Mouse (Mus musculus) left cerebral cortex, adult 8-10 months (tissue): Measurements from ENCODE around the gene Dcst1. TPM values are rescaled to one million over a fixed set of nuclear protein-coding genes. Genes with fewer than 3 reads are reported as not detected.

ENCODE experiments used
- DNase-seq, 2 experiments: peaks; one replicate each; pipeline ENCODE4 v3.0.0; 2022; ENCODE audit warnings: low spot score in 2 of 2
- total RNA-seq, 4 experiments: library from RNA; stranded (reverse); gene quantifications; 2 replicates each; pipeline ENCODE4 v1.2.4; 2022

Gene Dcst1
- total RNA-seq, 4 experiments from 2014 or later = 0.61 TPM; not detected in 3

DNA sequence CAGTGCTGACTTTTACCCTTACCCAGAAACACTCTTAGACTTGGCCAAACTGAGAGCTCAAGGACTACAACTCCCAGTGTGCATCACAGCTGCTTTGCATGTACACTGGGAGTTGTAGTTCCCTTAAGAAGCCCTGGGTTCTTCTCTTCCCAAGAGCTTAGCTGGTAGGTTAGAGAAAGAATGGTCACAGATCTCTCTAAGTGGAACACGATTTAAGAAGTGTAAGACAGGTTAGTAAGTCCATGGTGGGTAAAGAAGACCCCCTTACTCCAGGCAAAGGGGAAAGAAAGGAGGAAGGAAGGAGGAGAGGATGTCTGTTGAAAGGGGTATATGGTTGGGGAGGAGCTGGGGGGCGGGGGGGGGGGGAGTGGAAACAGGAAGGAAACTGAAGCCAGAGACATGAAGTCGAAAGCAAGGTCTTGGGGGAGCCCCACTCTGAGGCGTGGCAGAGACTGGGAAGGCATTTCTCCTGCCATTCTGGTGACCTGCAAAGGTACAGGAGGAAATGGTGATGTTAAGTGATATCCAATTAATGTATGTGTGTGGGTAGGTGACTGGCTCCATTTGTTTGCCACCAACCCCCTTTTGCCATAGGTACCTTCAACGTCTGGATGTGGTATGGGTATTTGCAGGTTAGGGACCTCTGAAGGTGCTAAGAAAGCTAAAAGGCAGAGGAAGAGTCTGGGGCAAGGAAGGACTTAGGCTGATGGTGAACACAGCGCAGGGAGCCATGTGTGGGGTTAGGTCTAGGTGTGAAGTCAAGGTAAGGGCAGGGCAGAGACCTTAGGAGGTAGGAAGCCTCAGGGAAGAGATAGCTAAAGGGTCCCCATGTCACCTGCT, 24.1 kb upstream of the Dcst1 start:
- no peak for DNase-seq

DNA sequence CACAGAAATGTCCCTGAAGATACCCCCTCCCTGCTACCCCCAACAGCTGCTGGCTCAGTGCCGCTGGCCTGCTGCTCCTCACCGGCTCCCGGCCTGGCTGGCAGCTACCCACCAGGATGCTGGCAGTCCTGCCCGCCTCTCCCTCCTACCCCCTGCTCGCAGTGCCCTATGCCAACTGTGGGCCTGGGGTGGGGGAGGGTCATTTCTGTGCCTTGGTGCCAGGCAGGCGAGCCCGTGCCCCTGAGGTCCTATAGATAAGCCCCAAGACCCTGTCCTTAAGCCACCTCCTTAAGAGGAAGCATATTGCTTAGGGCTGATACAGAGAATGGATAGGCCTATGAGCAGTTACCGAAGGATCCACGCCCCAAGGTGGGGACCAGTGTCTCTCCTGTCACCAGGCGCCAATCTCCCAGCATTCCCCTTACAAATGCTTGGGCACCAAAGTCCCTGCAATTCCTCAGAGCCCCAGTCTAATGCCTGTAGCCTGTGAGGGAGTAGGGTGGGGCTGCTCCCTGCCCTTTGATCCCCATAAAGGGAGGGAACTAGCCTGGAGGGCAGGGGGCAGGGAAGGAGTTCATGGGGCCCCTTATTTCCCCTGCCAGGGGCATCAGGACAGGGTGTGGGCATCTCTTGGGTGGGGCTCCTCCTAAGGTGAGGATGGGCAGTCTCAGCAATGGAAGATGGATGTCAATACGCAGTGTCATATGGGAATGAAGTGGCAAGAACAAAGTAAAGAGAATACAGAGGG, 23.3 kb upstream of the Dcst1 start:
- no peak for DNase-seq

DNA sequence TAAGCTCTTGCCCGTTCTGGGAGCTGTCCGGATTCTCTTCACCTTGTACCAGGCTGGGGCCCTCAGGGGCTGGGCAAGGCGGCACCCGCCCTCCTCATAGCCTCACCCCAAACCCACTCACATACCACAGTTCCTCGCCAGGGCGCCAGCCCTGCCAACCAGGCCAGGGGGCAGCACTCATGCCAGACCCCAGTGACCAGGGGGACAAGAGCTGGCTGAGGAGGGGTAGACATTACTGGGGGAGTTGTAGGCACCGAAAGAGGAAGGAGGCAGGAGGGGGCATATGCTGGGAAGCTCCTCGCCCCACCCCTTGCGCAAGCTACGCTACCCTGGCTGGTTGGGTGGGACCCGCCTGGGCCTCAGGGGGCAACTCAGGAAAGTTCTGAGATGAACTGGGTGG, 22.6 kb upstream of the Dcst1 start:
- DNase-seq = no peak

DNA sequence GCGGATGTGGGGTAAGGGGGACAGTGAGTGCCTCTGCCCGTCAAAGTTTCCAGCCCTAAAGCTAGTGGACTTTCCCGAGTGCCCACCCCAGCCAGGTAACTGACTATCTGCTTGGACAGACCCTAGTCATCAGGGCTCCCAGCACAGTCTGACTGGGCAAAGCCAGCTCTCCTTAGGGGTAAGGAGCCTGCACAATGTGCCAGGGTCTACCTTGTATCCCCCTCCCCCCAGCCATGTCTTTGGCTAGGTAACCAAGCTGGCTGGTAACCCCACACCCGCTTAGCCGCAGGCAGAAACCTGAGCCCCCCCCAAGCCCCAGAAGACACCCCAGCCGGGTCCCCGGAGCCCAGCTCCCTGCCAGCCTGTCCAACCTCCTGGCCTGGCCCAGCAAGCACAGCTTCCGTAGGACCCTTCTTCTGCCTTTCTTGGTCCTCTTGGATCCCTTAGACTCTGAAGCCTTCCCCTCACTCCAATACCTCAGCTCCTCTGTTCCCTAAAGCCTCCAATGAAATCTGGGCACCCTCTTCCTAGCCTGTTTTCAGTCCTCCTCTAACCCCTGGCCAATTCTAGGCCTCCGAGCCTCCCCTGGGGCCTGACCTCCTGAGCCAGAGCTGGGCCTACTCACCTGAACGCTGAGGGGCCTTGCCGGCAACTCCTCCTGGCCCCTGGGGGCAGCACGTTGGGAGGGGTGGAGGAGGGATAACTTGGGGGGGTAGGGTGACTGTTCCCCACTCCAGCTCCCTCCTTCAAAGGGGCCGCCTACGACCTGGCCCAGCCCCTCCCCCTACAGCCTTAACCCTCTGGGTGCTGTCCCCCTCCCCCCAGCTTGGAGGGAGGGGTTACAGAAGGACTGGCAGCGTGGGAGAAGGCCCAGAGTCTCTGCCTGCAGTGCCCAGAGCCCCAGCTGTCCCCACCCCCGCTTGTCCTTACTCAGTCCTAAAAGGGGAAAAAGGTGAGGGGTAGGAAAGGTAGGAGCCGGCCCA, 21.7 kb upstream of the Dcst1 start:
- DNase-seq = no peak

DNA sequence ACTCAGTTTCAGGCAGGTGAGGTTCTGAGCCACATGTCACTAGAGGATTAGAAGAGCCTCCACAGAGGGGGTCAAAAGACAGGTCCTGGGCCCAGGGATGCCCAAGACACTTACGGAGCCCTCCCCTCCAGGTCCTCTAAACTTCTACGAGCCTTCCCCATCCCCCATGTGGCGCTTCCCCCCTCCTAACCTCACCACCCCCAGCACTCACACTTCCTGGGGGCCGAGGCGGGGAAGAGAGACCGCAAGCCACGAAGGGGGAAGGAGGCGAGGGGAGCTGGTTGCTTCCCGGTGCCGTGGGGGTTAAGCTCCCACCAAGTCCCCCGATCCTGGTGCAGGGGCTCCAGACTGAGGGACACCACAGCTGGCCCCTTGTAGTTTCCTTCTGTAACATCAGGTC, 20.4 kb upstream of the Dcst1 start:
- no peak for DNase-seq

- DNase-seq = no peak
Observed at GRCm38 (mm10) chr3:89384331-89385076, 19.5 kb upstream of the Dcst1 start.

DNA sequence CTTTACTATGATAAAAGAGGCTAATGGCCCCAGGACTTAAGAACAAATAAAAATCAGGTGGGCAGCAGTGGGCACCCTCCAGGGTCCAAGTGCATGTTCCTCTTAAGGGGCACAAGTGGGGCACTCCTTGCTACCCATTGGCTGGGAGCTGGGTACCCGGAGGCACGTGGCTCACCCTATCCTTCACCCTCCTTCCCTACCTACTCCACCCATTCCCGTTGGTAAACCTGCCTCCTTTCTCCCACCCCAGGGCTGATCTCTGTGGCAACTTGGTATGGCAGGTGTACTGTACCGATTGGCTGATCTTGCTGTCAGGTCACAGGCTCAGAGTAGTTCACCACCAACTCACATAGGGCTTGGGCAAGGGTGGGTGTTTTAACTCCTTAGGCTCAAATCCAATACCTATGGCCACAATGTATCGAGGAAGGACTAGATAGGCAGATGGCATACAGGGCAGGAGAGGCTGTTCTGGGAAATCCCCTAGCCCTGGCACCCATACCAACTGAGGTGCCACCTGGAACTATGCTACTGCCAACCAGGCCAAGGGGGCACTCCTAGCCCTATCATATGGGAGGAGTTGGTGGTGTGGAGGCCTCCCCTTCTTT, 18.7 kb upstream of the Dcst1 start:
- DNase-seq = no peak

- no peak for DNase-seq
Observed at GRCm38 (mm10) chr3:89382950-89383349, 17.9 kb upstream of the Dcst1 start.

- DNase-seq = no peak
Observed at GRCm38 (mm10) chr3:89382033-89382882, 17.2 kb upstream of the Dcst1 start.

GRCm38 (mm10) chr3:89381233-89381632, 16.2 kb upstream of the Dcst1 start:
- no peak for DNase-seq

DNA sequence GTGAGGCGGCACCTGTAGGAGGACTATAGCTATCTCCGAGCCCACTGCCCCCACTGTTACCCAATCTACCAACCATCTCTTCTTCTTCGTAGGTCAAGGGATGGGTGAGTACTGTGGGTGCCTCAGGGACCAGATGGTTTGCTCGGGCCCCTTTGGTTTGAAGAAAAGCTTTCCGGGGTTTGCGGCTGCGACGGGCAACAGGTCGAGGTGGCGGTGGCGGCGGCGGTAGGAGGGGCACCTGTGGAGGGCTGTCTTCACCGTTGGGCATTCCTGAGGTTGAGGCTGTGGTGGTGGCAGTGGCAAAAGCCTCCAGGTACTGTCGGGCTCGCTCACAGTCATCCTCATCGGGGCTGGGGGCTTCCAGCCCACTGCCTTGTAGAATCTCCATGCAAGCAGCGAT, 15.7 kb upstream of the Dcst1 start:
- no peak for DNase-seq

- no peak for DNase-seq
Observed at GRCm38 (mm10) chr3:89380291-89380690, 15.2 kb upstream of the Dcst1 start.

DNA sequence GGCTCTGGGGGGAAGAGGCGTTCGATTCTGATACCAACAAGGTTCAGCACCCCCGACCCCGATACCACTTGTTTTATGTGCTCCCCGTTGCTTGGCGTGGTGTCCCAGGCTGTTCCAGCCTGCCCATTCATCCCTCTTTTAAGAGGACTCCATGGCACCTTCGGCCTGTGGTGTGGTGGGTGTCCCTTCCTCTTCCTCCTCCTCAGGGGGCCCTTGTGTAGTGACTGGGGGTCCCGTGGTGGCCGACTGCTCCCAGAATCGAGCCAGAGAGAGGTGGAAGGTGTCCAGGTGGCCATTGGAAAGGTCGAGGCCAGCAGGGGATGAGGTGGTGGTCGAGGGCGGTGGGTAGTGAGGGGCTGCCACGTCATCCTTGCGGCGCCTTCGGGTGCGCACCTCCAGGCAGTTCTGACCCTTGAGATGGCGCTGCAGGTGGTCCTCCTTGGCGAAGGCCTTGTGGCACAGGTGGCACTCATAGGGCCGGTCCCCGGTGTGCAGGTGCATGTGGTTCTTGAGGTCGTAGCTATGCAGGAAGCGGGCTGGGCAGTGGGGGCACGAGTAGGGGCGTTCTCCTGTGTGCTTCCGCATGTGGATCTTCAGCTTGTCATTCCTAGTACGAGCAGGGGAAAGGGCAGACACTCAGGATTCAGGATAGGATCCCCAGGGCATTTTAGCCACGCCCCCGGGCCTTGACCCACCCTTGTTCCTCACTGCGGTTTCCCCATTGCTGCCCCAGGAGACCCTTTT, 14.5 kb upstream of the Dcst1 start:
- no peak for DNase-seq

- DNase-seq = peak; percentile 59 to 64
Observed at GRCm38 (mm10) chr3:89378394-89379067, 13.5 kb upstream of the Dcst1 start.

GRCm38 (mm10) chr3:89377831-89378230, 12.8 kb upstream of the Dcst1 start:
- DNase-seq = no peak

GRCm38 (mm10) chr3:89373581-89374231, 8.7 kb upstream of the Dcst1 start:
- DNase-seq = no peak

GRCm38 (mm10) chr3:89367338-89367737, 2.3 kb upstream of the Dcst1 start:
- no peak for DNase-seq
